Mouse (Mus musculus) heart, postnatal 4 days (tissue): ENCODE measurements around the gene Mfsd14a. TPM values are rescaled to one million over a fixed set of nuclear protein-coding genes. Genes with fewer than 3 reads are reported as not detected.

Experiments used
- DNase-seq: peaks from one replicate; pipeline ENCODE4 v3.0.0; 2021
- total RNA-seq, 2 experiments: library from RNA; stranded (reverse); gene quantifications; 2 replicates each; pipeline ENCODE4 v1.2.3; 2021

Gene Mfsd14a
- total RNA-seq, 2 experiments from 2014 or later, result 33.5 to 33.6 TPM

- DNase-seq, result no peak
These were observed 10.4 kb downstream of the Mfsd14a start for GRCm38 (mm10) chr3:116652033-116652446.

GRCm38 (mm10) chr3:116650698-116651097, 11.8 kb downstream of the Mfsd14a start:
- no peak for DNase-seq

GRCm38 (mm10) chr3:116648805-116649204, 13.7 kb downstream of the Mfsd14a start:
- DNase-seq, result no peak

- no peak for DNase-seq
These were observed 16.1 kb downstream of the Mfsd14a start for GRCm38 (mm10) chr3:116646387-116646786.

GRCm38 (mm10) chr3:116642373-116642772, 20.1 kb downstream of the Mfsd14a start:
- no peak for DNase-seq

DNA sequence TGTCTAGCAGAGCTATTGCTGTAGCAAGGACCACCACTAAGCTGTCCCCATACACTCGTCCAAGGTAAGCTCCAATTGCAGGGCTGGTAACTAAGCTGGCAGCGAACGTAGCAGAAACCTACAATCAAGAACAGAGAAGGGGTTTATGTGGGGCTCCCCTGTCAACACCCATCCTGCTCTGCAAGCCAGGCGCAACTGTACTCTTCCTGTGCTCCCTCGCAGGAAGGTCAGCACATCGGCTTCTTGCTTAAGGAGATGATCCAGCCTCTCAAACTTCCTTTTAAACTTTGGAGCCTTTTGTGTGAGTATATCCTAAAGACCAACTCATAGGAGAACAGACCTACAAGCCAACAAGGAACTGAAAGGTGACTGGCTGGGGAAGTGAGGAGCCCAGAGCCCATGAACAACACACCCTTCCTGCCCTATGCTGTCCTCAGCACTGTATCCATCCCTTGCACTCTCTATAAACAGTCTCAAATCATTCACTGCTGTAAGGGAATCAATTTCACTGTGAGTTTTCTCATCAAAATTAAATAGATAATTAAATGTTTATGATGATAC, 20.6 kb downstream of the Mfsd14a start:
- DNase-seq, result no peak

GRCm38 (mm10) chr3:116640024-116640423, 22.5 kb downstream of the Mfsd14a start:
- no peak for DNase-seq

- DNase-seq, result no peak
These were observed 23.9 kb downstream of the Mfsd14a start for GRCm38 (mm10) chr3:116638572-116638971.

- DNase-seq, result no peak
These were observed 24.6 kb downstream of the Mfsd14a start for GRCm38 (mm10) chr3:116637693-116638476.

DNA sequence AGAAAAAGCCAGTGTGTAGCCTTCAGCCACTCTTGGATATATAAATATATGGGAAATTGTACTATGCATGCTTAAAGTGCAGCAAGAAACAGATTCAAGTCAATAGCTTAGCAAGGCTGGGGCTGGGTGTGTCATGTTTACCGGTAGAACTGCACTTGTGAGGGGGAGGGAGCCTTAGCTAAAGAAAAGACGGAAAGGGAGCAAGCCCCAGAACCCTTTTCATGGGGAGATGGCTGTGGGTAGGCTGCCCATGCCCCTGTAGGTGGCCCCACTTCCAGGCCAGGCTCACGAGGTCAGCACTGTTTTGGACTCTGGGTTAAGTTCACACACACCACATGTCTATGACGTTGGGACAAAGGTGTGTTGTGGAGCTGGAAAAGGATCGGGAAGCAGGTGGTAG, 26.7 kb downstream of the Mfsd14a start:
- DNase-seq, result no peak

- no peak for DNase-seq
These were observed 27.6 kb downstream of the Mfsd14a start for GRCm38 (mm10) chr3:116634853-116635252.

- no peak for DNase-seq
These were observed 28.4 kb downstream of the Mfsd14a start for GRCm38 (mm10) chr3:116634091-116634490.

- DNase-seq, result no peak
These were observed 29.5 kb downstream of the Mfsd14a start for GRCm38 (mm10) chr3:116632971-116633370.

DNA sequence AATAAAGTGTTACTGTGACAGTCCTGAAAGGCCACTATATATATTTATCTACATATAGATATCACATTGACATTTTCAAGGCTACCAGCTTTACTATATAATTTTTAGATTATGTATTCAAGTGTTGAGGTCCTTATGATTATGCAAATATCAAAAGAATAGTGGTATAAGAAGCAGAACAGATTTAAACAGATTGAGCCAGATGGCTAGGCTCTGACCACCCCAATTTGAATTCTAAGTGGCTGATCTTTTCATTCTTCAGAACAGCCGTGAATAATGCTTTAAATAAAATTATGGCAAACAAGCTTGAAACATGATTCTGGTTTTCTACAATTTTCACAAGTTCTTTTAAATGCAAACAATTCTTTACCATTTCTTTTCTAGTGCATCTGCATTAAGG, 31.0 kb downstream of the Mfsd14a start:
- no peak for DNase-seq

DNA sequence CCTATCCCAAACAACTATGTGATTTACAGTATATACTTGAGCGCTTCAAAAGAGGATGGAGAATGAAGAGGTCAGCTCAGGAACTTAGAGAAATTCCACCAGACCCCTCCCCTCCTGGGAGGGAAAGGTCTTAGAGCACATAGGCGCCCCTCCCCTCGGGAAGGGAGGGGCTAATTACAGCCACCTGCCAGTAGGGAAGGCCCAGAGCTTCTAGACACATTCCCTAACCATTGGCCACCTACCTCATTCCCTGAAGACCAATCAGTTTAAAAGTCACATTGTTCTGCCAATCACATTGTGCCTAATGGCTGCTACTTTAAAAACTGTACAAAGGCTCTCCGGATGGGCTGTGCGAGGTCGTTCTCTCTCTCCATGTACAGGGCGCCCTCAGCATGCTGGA, 39.8 kb downstream of the Mfsd14a start:
- DNase-seq, result no peak

- DNase-seq, result no peak
These were observed 41.7 kb downstream of the Mfsd14a start for GRCm38 (mm10) chr3:116620636-116621370.

DNA sequence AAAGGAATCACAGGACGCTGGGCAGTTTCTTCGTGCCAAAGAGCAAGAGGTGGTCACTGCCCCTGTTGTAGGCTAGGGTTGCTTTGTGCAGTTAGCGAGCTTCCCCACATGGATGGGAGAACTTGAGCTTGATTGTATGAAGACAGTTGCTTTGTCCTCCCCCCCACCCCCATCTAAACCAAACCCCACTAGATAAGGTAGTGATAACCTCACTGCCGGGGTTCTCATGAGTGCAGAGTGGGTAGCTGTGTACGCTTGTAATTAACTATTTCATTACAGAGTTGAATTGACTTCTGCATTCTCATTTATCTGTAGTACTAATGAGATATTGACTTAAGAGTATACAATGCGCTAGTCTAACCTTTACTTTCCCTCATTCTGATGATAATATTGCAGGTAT, 43.6 kb downstream of the Mfsd14a start:
- DNase-seq, result no peak

DNA sequence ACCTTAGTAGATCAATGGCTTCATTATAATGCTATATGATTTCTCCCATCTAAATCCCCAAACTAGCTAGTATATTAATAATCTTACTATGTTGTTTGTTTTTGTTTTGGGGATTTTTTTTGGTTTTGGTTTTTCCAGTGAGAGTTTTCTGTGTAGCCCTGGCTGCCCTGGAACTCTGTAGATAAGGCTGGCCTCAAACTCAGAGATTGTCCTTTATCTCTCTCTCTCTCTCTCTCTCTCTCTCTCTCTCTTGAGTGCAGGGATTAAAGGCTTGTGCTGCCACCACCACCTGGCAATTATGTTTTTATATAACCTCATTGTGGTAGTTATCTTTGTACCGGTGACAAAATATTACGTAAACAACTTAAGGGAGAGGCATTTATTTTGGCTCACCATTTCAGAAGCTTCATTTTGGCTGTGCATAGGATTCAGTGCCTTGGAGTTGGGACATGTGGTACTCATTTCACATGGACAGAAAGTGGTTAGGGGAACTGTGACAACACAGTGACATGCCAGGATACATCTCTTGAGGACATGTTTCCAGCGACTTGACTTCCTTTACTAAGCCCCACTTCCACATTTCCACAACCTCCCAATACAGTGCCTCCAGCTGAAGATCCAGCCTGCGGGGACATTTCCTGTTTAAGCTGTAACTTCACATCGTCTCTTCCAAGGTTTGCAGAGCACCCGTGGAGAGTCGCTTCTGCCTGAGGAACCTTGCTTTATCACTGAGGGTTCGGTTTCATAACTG, 47.0 kb downstream of the Mfsd14a start:
- DNase-seq, result no peak

- DNase-seq, result no peak
These were observed 48.1 kb downstream of the Mfsd14a start, which contains the start of gene Trmt13 for GRCm38 (mm10) chr3:116614295-116614892. Gene Trmt13 (minus strand): TSS chr3:116614587.

DNA sequence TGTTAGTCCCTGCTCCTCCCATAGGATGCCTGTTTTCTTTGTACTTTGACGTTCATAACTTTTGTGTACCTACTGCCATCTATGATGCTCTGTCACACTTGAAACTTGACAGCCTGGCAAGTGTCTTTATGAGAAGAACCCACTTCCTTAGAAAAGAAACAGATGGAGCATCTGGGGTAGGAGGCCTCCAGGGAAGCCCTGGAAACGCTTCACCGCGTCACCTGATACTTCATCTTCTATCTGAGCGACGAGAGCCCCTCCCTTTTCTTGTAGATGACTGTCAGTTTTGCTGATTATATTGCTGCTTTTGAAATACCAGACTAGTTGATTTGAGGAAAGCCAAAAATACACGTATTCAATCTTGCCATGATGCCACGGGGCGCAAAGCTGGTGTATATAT, 57.9 kb downstream of the Mfsd14a start:
- no peak for DNase-seq

DNA sequence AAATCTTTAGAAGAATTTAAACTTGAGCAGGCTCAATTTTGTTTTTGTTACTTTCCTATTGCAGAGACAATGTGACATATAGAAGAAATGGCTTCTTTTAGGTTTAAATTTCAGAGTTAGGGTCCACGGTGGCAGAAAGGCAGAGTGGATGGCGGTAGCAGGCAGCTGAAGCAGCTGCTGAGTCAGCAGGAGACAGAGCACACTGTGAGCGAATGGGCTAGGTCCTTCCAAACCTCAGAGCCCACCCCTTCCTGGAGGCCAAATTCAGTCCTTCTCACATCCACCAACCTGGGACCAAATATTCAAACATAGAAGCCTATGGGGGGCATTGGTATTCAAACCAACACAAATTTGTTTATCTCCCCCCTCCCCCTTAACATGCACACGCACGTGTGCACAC, 60.7 kb downstream of the Mfsd14a start:
- DNase-seq, result no peak

DNA sequence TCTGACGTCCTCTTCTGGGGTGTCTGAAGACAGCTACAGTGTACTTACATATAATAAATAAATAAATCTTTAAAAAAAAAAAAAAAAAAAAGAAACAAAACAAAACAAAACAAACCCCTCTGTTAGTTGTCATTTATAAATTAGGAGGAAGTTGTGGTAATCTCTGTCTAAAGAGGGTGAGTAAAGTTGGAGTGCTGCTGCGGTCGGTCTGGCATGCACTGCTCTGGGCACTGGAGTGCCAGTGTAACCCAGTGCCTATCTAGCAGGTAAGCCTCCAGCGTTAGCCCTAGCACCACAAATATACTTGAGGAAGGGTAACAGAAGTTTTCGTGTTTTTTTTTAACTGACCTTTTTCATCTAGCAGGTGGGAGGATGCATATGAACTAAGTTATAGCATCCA, 61.5 kb downstream of the Mfsd14a start:
- DNase-seq, result no peak
